Mouse (Mus musculus) limb, embryonic 13.5 days (tissue): Measurements from ENCODE around the gene Kcnmb1. TPM values are rescaled to one million over a fixed set of nuclear protein-coding genes. Genes with fewer than 3 reads are reported as not detected.

ENCODE experiments used
- ATAC-seq: fragments of 200-750 bp; cut with Nextera tagmentation; 2 replicates; pipeline ENCODE4 v1.8.0; 2017; ENCODE audit warnings: low read depth, moderate number of reproducible peaks, moderate TSS enrichment; ENCODE audit not compliant: low FRiP score
- H3K27ac ChIP-seq: fragments of 300-500 bp; sonication (generic); 2 replicates; pipeline ENCODE4 v1.5.1; 2015; ENCODE audit warnings: inconsistent platforms, mild to moderate bottlenecking, moderate library complexity
- H3K27me3 ChIP-seq: fragments of 300-500 bp; sonication (generic); 2 replicates; pipeline ENCODE4 v1.6.1; 2015; ENCODE audit warnings: mild to moderate bottlenecking, inconsistent platforms
- H3K36me3 ChIP-seq: fragments of 300-500 bp; sonication (generic); 2 replicates; pipeline ENCODE4 v1.6.1; 2015; ENCODE audit warnings: inconsistent platforms, mild to moderate bottlenecking, moderate library complexity
- H3K4me1 ChIP-seq: fragments of 300-500 bp; sonication (generic); 2 replicates; pipeline ENCODE4 v1.6.1; 2015; ENCODE audit warnings: inconsistent platforms
- H3K4me2 ChIP-seq: fragments of 300-500 bp; sonication (generic); replicated peaks from 2 replicates; pipeline ENCODE4 v1.6.1; 2015; ENCODE audit warnings: inconsistent platforms, mild to moderate bottlenecking, moderate library complexity
- H3K4me3 ChIP-seq: fragments of 300-500 bp; sonication (generic); 2 replicates; pipeline ENCODE4 v1.5.1; 2015; ENCODE audit warnings: moderate library complexity, mild to moderate bottlenecking, inconsistent platforms
- H3K9ac ChIP-seq: fragments of 300-500 bp; sonication (generic); 2 replicates; pipeline ENCODE4 v1.6.1; 2015; ENCODE audit warnings: mild to moderate bottlenecking, inconsistent platforms
- H3K9me3 ChIP-seq: fragments of 300-500 bp; sonication (generic); 2 replicates; pipeline ENCODE4 v1.6.1; 2016; ENCODE audit warnings: inconsistent platforms
- WGBS: fragments of 180-500 bp; shearing (Covaris S2); methylation state at CpG from one replicate; pipeline ENCODE4 v1.1.7; 2015; 5-methylcytosine and 5-hydroxymethylcytosine counted together
- polyA plus RNA-seq: library from polyadenylated mRNA; unstranded; fragments of >200 nt; fragmentation: Nextera tagmentation; extraction: Ambion mirVana; gene quantifications from 2 replicates; pipeline ENCODE4 v1.2.1, GENCODE M21; 2015

The Kcnmb1 gene
- polyA plus RNA-seq, 1 experiment from 2014 or later: 0.10 TPM

DNA sequence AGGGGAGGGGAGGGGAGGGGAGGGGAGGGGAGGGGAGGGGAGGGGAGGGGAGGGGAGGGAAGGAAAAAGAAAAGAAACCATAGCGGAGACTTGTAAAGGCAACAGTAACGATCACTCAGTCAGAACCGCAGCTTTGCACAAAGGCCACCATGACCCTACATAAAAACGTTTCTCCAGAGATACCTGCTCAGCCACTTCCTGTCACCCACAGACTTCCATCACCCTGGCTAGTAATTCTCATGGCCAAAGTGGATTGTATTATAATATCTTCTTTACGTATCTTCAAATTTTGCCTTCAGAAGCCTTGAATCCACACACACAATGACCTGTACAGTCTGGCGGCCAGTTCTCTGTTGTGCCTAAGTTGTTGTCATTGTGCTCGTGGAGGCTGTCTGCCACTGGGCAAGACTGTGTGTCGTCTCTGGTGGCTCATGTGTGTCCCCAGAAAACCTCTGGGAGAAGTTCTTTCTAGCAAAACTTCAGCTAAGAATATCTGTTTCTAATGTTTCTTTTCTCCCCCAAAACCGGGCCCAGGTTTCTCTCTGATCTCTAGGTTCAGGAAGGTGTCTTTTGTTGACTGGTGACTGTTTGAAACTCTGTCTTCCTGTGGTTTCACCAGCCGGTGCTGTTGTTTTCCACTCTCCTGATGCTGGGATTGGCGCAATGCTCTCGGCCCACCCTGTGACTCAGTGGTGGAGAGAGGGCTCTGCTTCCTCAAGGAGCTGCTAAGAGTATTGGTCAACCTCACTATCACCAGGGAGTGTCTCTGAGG lies 46.7 kb downstream of the Kcnmb1 start:
- Histone ChIP-seq H3K27me3 (no peaks in the 10 kb centered on the region), H3K4me2 (no peak overlapping the region), H3K9me3 (no peaks in the 10 kb centered on the region), H3K9ac (no peak overlapping the region), H3K4me3 (no peak overlapping the region), H3K4me1 (peaks cover 8% of the 10 kb centered on the region), H3K27ac (no peak overlapping the region), H3K36me3 (no peaks in the 10 kb centered on the region)
- 82% methylated on average over 12 of the region's 12 CpGs for WGBS
- ATAC-seq: no peak

DNA sequence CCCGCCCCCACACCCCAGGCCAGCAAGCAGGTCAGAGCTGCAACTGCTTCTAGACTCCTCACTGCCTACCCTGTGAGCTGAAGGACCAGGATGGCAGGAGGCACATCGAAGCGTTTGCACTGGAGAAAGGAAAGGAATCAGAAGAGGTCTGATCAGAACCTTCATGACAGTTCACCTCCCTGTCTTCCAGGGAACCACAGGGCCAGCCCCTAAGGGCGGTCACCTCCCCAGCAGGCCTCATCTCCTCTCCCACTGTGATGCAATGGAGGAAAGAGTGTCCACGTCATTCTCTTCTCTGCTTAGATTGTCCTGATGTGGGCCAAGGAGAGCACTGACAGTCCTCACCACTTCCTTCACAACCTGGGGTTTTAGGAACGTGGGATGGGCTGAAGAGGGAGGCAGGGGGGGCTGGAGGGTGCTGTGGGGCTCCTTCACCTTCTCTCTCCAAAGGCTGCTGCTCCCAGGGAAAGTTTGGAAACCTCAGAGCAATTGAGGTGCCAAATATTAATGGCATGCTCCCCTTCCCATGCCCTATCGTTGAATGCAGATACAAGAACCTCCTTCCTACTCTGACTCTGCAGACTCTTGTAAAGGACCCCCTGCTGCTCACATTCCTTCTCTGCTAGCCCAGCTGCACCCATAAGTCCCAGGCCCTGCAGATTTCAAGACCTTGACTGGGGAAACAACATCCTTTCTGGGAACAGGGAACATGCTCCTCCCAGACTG lies 47.5 kb downstream of the Kcnmb1 start:
- WGBS: 67% methylated on average over 7 of the region's 7 CpGs
- Histone ChIP-seq H3K27me3 (no peaks in the 10 kb centered on the region), H3K9me3 (no peaks in the 10 kb centered on the region), H3K9ac (no peak overlapping the region), H3K27ac (peak overlapping the region; percentile 44; the same call in 1 of the 2 replicates), H3K4me1 (peaks cover 8% of the 10 kb centered on the region), H3K4me2 (no peak overlapping the region), H3K36me3 (no peaks in the 10 kb centered on the region), H3K4me3 (no peak overlapping the region)
- peak; percentile 25 for ATAC-seq

DNA sequence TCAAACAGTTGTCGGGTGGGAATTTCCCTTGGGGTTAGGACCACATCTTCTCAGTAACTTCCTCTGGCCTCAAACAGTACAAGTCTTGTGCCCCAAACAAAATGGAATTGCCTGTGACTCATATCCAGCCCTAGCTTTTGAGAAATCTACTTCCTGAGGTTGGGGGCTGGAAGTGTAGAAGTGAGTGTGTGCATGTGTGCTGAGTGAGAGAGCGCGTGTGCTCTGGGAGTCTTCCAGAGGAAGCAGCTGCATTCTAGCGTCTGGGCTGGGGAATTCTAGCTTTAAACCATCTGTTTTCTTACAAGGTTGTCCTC lies 48.0 kb downstream of the Kcnmb1 start:
- H3K27ac ChIP-seq: peak overlapping the region; percentile 44; the same call in 1 of the 2 replicates
- H3K4me3 ChIP-seq: no peak overlapping the region
- H3K27me3 ChIP-seq: no peaks in the 10 kb centered on the region
- no peaks in the 10 kb centered on the region for H3K36me3 ChIP-seq
- ATAC-seq: peak; percentile 68
- H3K9me3 ChIP-seq: no peaks in the 10 kb centered on the region
- H3K4me2 ChIP-seq: no peak overlapping the region
- H3K9ac ChIP-seq: no peak overlapping the region
- 46% methylated on average over 4 of the region's 4 CpGs for WGBS
- peaks cover 8% of the 10 kb centered on the region for H3K4me1 ChIP-seq

DNA sequence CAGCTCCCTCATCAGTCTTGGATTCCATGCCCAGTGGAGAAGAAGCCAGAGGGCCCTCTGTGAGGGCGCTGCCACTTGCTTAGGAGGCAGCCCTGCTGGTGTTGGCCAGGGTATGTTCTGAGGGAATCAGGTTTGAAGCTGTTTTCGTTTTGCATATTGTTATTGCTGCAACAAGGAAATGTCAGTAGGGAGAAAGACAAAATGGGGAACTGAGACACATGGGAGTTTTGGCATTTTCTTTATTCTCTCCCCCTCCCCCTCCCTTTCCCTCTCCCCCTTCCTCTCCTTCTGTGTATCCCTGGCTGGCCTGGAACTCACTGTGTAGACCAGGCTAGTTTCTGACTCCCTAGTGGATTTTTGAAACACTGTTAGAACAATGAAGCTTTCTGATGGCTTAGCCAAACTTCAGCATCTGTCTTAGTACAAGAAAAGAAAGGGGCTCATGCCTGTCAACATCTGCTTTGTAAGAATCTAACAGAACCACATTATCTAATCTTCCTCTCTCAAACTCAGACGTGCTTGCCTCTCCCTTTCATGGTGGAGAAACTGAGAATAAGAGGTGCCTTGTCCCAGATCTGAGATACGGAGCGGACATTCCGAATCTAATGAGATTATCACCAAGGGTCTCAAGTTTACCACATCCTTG lies 49.3 kb downstream of the Kcnmb1 start:
- Histone ChIP-seq H3K9me3 (no peaks in the 10 kb centered on the region), H3K4me2 (no peak overlapping the region), H3K4me1 (peaks cover 8% of the 10 kb centered on the region), H3K36me3 (no peaks in the 10 kb centered on the region), H3K27me3 (no peaks in the 10 kb centered on the region), H3K4me3 (no peak overlapping the region), H3K27ac (no peak overlapping the region), H3K9ac (no peak overlapping the region)
- ATAC-seq: no peak
- 71% methylated on average over 6 of the region's 6 CpGs for WGBS

Other genes with a start within 250 kb of the Kcnmb1 start
- 3.1 and 4.4 TPM in 2 replicates for gene Kcnip1, start 30.1 kb downstream of the Kcnmb1 start, polyA plus RNA-seq
- gene Lcp2, start 83.9 kb downstream of the Kcnmb1 start, polyA plus RNA-seq: 1.9 and 2.3 TPM in 2 replicates
- gene 4930469K13Rik, start 135.5 kb downstream of the Kcnmb1 start, polyA plus RNA-seq: 0.90 TPM in 1 of 2 replicates, not detected in the other
- gene Foxi1, start 245.1 kb downstream of the Kcnmb1 start, polyA plus RNA-seq: not detected in 2 replicates